Mouse (Mus musculus) ES-E14 (cell line): Measurements from ENCODE around the gene Gm28635.

Source experiments
- CHD2 ChIP-seq: IDR thresholded peaks from 2 replicates; pipeline ENCODE4 v1.6.1; 2014; ENCODE audit warnings: mild to moderate bottlenecking, low read depth, low read length, inconsistent platforms
- HCFC1 ChIP-seq: IDR thresholded peaks from 2 replicates; pipeline ENCODE4 v1.6.1; 2012; ENCODE audit warnings: low read length, inconsistent platforms, borderline replicate concordance; ENCODE audit not compliant: insufficient read depth
- ZNF384 ChIP-seq: IDR thresholded peaks from 2 replicates; pipeline ENCODE4 v1.6.1; 2012; ENCODE audit warnings: low read depth, low read length, inconsistent platforms

DNA sequence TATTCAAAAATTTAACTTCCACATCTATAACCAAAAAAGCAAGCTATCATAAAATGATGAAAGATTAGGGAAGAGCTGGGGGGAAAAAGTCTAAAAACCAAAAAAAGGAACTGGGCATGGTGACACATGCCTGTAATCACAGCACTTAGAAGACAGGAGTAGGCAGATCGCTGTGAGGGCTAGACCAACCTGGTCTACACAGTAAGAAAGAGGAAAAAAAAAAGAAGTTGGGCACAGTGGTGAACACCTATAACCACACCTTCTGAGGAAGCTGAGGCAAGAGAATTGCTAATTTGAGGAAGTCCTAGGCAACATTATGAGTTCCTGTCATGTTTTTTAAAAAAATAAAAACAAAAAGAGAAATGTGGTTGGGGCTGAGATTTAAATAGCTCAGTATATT lies 22.0 kb downstream of the Gm28635 start:
- TF ChIP-seq HCFC1: no peak
- TF ChIP-seq CHD2: no peak
- no peak for TF ChIP-seq ZNF384
